Mouse (Mus musculus): ENCODE measurements around the gene Blm.

DNA sequence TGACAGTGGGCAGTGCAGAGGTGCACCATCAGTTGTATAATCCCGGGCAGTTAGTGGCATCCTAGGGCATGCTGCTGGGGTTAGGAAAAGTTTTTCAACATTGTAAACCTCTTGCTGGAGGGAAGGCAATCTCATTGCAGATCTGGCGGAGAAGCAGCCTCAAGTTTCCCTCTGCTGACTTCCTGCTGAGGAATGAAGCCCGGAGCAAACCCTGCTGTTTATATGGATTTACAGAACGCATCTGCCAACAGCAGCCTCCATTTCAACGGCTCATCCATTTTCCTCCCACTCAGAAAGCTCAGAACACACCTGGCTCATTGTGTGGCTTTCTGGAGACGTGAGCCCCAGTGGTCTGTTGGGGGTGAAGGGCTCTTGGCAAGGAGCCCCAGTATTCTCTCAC lies 78.6 kb downstream of the Blm start:
- 0 out of 2 replicates have a peak, but pooled peaks have one; percentile 11 for TF ChIP-seq POLR2A (IDR thresholded peaks at IDR 0.05; ENCODE audit: extremely low read depth, insufficient read depth, low read length)
- TF ChIP-seq CTCF (IDR thresholded peaks at IDR 0.05; ENCODE audit: low read depth, low read length), result no peak

All from liver, adult 2 months (tissue).